Mouse (Mus musculus): ENCODE results near the gene Ccdc155.
A peak's percentile ranks its signal among the peaks of the same experiment; 100 is the strongest.

The Ccdc155 gene

DNA sequence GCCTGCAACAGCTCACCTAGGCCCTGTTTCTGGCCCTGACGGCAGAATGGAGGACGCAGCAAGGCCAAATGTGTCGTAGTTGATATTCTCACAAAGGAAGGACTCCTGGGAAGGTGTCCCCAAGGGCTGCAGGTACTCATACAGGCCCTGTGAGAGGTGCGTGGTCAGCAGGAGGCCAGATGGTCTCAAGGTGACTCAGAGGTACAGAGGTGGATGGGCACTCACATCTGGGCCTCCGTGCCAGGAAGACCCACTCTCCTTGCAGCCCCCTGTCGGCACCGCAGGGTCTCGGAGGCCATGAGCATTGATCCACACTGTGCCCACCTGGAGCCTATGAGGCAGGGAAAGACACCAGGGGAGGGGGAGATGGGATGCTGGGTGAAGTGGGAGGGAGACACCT lies 59.2 kb downstream of the Ccdc155 start:
- no peak for DNase-seq (ENCODE audit: low read depth, low spot score)

- DNase-seq (ENCODE audit: low read depth, low spot score), result no peak
Observed at GRCm38 (mm10) chr7:45144368-45145174, 60.1 kb downstream of the Ccdc155 start.

DNA sequence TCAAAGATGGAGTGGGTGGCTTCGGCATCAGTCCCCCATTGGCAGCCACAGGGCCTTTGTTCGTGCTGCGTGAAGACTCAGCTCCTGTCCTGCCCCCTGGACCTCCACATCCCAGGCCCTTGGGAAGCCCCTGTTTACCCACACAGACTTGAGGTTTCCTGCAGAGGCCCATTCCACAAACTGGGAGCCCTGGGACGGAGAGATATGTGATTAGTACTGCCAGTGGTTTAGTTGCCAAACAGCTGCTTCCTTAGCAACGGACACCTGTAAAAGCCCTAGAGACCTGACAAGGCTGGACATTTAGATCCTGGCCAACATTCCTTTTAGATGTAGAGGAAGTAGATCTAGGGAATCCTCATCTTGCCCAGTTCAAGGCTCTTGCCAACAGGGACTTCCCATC lies 62.8 kb downstream of the Ccdc155 start:
- DNase-seq (ENCODE audit: low read depth, low spot score), result no peak

DNA sequence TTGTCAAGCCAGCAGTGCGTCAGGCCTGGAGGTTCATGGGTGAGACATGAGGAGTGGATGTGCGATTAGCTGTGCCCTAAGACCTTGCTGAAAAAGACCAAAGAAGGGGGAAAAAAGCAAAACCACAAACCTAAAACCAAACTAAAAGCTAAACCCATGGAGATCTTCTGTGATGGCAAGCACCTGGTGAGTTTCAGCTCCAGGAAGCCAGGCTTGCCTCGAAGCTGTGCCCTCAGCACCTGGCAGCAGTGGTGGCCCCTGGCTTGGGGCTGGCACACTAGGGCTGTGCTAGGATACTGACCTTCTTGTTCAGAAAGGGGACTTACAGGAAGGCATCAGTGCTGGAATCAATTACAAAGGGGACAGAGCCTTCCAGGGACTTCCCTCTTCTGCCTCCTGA lies 63.4 kb downstream of the Ccdc155 start:
- DNase-seq (ENCODE audit: low read depth, low spot score), result no peak

DNA sequence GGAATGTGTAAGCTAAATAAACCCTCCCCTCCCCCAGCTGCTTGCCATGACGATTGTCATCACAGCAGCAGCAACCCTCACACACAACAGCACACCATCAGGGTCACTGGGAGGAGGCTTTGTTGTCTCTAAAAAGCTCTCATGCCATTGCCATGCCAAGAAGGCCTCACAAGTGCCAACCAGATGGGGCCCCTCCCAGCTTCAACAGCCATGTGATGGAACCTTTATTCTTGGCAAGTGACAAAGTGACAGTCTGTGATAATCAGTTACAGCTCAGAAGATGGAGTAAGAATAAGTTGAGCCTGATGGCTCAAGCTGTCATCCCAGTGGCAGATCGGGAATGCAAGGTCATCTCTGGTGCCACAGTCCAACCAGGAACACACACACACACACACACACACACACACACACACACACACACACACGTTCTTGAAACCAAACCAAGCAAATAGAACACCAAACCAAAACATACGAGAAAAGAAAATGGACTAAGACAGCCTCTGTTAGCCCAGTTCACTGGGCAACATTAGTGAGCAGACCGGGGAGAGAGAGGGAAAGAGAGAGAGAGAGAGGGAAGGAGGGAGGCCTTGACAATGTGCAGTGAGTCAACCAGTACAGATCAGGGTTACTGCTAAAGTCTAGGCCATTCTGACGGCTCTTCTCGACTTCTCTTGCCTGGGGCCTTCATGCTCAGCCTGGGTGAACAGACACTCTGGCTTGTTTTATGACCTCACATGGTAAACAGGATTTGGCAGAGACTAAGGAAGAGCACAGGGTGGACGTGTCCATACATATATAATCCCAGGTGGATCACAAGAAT lies 64.6 kb downstream of the Ccdc155 start:
- no peak for DNase-seq (ENCODE audit: low read depth, low spot score)

DNA sequence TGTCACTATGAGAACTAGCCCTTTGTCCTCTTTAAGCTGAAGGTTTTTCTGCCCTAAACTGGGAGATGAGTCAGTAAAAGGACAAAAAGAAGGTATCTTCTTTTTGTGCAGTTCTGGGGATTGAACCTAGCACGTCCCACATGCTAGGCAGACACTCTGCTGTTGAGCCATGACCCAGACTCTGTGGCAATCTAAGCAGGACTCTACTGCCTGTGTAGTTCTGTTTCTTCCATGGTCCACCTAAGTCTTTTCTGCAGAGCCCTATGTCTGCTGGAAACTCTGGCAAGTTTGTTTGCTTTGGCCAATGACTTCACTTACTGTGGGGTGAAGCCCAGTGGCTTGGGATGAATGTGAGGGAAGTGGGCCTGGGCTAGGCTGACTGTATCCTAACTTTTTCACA lies 66.3 kb downstream of the Ccdc155 start:
- no peak for DNase-seq (ENCODE audit: low read depth, low spot score)

- no peak for DNase-seq (ENCODE audit: low read depth, low spot score)
Observed at GRCm38 (mm10) chr7:45137171-45138006, 67.3 kb downstream of the Ccdc155 start.

DNA sequence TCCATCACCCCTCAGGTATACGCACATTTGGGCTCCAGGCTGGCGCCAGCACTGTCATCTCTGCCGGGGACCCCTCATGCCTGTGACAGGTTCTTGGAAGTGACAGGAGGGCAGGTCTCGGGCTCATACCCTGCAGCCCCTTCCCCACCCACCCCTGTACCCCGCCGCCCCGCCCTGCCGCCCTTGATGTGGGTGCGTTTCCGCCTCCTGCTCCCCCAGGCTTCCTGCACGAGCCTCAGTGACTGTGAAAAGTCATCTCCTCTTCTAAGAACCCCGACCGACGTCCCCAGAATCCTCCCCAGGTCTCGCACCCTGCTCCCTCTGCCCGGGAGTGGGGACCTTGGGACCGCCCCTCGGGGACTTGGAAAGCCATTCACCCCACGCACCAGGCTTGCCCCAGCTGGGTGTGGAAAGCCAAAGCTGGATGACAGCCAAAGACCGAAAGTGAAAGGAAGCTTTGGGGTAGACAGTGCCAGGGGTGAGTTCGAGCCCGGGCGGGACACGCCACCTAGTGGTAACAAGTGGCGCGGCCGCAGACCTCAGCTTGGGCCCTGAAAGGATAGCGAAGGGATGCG lies 68.6 kb downstream of the Ccdc155 start, which contains the start of the genes Gm45713 and Flt3l:
Gene Gm45713, minus strand, starts transcription at position 239 of the 575 bp plus-strand sequence.
Gene Flt3l, minus strand, starts transcription at position 440 of the 575 bp plus-strand sequence.
- DNase-seq (ENCODE audit: low read depth, low spot score), result peak; percentile 91

- no peak for DNase-seq (ENCODE audit: low read depth, low spot score)
Observed at GRCm38 (mm10) chr7:45135370-45135769, 69.3 kb downstream of the Ccdc155 start.

DNA sequence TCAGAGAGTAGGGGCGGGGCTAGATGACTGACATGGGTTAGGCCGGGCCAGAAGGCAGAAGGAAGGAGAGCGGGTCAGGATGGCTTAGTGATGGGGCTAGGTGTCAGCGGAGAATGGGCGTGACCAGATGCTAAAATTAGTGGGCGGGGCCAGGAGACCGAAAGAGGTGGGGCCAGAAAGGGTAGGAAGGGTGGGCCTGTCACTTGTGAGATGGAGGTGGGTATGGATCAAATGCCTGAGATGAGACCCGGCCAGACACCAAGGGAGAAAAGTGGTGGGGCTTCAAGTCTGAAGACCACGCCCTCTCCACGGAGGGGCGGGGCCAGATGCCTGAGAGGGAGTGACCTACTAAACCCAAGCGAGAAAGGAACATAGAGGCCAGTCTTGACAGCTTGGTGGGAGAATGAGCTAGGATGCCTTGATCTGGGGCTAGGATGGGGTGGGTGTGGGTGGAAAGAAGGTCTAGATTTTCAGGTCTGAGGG lies 70.1 kb downstream of the Ccdc155 start:
- DNase-seq (ENCODE audit: low read depth, low spot score), result peak; percentile 77
